Mouse (Mus musculus) intestine, embryonic 14.5 days (tissue): ENCODE measurements around the gene Zfp72. TPM values are rescaled to one million over a fixed set of nuclear protein-coding genes. Genes with fewer than 3 reads are reported as not detected.

Experiments used
- ATAC-seq: fragments of 200-750 bp; cut with Nextera tagmentation; replicated peaks from 2 replicates; pipeline ENCODE4 v1.8.0; 2017; ENCODE audit warnings: low read depth, moderate number of reproducible peaks, moderate TSS enrichment, moderate library complexity; ENCODE audit not compliant: low FRiP score, low TSS enrichment
- DNase-seq: peaks from one replicate; pipeline ENCODE4 v3.0.0-alpha.2; 2018; ENCODE audit warnings: low spot score
- H3K27ac ChIP-seq: fragments of 300-500 bp; sonication (generic); 2 replicates; pipeline ENCODE4 v1.5.1; 2014; ENCODE audit warnings: low read depth, mild to moderate bottlenecking, control low read depth
- H3K27me3 ChIP-seq: fragments of 300-500 bp; sonication (generic); replicated peaks from 2 replicates; pipeline ENCODE4 v1.6.1; 2014; ENCODE audit warnings: low read length, control low read depth; ENCODE audit not compliant: control insufficient read depth, insufficient read depth
- H3K36me3 ChIP-seq: fragments of 300-500 bp; sonication (generic); 2 replicates; pipeline ENCODE4 v1.6.1; 2014; ENCODE audit warnings: low read length, control low read depth; ENCODE audit not compliant: control insufficient read depth, insufficient read depth
- H3K4me1 ChIP-seq: fragments of 300-500 bp; sonication (generic); replicated peaks from 2 replicates; pipeline ENCODE4 v1.6.1; 2014; ENCODE audit warnings: low read length, control low read depth, mixed read lengths; ENCODE audit not compliant: control insufficient read depth, insufficient read depth
- H3K4me2 ChIP-seq: fragments of 300-500 bp; sonication (generic); 2 replicates; pipeline ENCODE4 v1.6.1; 2014; ENCODE audit warnings: low read length
- H3K4me3 ChIP-seq: fragments of 300-500 bp; sonication (generic); 2 replicates; pipeline ENCODE4 v1.5.1; 2014; ENCODE audit warnings: low read depth, low read length, control low read depth, mixed read lengths
- H3K9ac ChIP-seq: fragments of 300-500 bp; sonication (generic); 2 replicates; pipeline ENCODE4 v1.6.1; 2014; ENCODE audit warnings: mild to moderate bottlenecking, low read length
- H3K9me3 ChIP-seq: fragments of 300-500 bp; sonication (generic); 2 replicates; pipeline ENCODE4 v1.6.1; 2016; ENCODE audit warnings: low read length, control low read depth; ENCODE audit not compliant: control insufficient read depth
- WGBS: fragments of 180-500 bp; shearing (Covaris S2); extraction: QIAGEN DNeasy Blood & Tissue Kit; methylation state at CpG from one replicate; pipeline ENCODE4 v1.1.7; 2014; 5-methylcytosine and 5-hydroxymethylcytosine counted together
- polyA plus RNA-seq: library from polyadenylated mRNA; unstranded; fragments of >200 nt; fragmentation: Nextera tagmentation; extraction: Ambion mirVana; gene quantifications from 2 replicates; pipeline ENCODE4 v1.2.1, GENCODE M21; 2014

Zfp72 gene
- polyA plus RNA-seq = 4.5 and 6.3 TPM in 2 replicates

DNA sequence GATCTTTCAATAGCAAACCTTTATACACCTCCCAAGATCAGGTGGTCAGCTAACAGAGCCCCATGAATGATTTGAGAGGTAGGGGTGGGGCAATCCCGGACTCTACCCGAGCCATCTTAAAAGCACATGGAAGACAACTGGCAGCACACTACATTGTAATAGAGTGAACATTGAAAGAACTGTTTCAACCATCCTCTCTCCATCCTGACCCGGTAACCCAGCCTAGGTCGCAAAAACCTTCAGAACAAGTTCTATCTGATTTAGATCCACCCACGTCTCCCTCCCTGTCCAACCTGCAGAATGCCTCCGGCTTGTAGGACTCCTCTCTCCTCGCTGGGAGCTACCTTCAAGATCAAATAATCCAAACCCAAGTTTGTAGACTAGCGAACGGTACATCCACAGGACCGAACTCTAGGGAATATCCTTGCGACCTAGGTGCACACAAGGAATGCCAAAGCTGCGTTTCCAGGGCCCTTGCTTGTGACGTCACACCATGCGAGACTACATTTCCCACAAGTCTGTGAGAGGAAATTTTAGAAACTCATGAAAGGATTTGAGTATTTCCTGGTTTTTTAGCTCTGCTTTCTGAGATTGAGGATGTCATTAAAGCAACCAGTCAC lies at the start of gene Zfp72:
TSS of gene Zfp72 (minus strand) at position 466 of the 620 bp plus-strand sequence.
- no peaks in the 10 kb centered on the region for H3K4me1 ChIP-seq
- ATAC-seq (peak; percentile 88), DNase-seq (peak; percentile 86)
- peak within 1 kb of the TSS; percentile 69 for H3K9ac ChIP-seq
- no peak within 1 kb of the TSS for H3K27ac ChIP-seq
- 2% methylated on average over 14 of the region's 14 CpGs for WGBS
- H3K27me3 ChIP-seq = no peaks in the 10 kb centered on the region
- H3K9me3 ChIP-seq = no peaks in the 10 kb centered on the region
- no peaks in the 10 kb centered on the region for H3K36me3 ChIP-seq
- H3K4me3 ChIP-seq = peak within 1 kb of the TSS; percentile 87
- peak within 1 kb of the TSS; percentile 74 for H3K4me2 ChIP-seq

DNA sequence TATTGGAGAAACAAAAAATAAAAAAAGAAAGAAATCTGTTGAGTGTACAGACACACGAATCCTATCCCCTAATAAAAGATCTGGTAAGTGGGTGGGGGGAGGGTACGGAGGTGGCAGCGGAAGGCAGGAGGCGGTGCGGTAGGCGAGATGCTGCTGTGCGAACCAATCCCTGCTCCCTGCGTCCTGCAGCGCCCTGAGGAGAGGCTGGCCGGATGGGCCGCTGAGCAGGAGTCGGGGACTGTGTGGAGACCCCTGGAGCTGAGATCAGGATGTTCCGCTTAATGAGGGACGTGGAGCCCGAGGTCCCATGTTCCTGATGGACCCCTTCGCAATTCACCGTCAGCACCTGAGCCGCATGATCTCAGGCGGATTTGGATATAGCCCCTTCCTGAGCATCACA lies 49.3 kb upstream of the Zfp72 start:
- 32% methylated on average over 19 of the region's 19 CpGs for WGBS
- no peak overlapping the region for H3K27ac ChIP-seq

DNA sequence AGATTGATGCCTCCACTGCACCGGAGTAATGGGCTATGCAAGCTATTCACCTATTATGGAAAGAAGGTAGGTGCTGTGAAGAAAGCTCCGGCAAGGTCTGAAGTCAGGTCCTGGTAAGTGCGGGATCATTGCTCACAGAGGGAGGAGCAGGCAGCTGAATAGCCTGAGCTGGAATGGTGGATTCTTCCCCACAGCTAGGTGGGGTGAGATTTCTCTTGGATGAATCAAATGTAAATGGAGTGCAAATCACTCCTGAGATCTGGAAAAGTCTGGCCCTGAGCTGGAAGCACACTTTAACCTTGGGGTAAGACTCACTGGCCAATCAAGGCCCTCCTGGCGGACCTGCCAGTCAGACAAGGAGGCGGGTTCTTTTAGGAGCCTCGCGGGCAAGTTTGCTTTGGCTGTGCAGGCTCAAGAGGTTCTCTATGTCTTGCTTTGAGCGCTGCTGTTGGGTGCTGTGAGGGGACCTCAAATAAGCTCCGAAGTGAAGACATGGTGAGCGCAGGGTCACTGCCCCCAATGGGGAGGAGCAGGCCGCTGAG lies 8.7 kb upstream of the Zfp72 start, which contains the start of gene Ftl1-ps1:
TSS of gene Ftl1-ps1 (plus strand) at position 397 of the 542 bp plus-strand sequence.
- H3K4me3 ChIP-seq = no peak within 1 kb of the TSS
- H3K36me3 ChIP-seq = no peaks in the 10 kb centered on the region
- 13% methylated on average over 11 of the region's 11 CpGs for WGBS
- H3K9me3 ChIP-seq = no peaks in the 10 kb centered on the region
- peak within 1 kb of the TSS; percentile 23; the same call in 1 of the 2 replicates for H3K4me2 ChIP-seq
- DNase-seq (no peak), ATAC-seq (no peak)
- H3K27me3 ChIP-seq = no peaks in the 10 kb centered on the region
- no peaks in the 10 kb centered on the region for H3K4me1 ChIP-seq
- no peak within 1 kb of the TSS for H3K27ac ChIP-seq
- no peak within 1 kb of the TSS for H3K9ac ChIP-seq

More for the DNA sequence above, 49.3 kb upstream of the Zfp72 start:
- Histone ChIP-seq H3K27me3 (no peaks in the 10 kb centered on the region), H3K36me3 (peaks cover 2% of the 10 kb centered on the region; the same call in 1 of the 2 replicates), H3K9ac (no peak overlapping the region), H3K4me1 (no peaks in the 10 kb centered on the region), H3K4me3 (no peak overlapping the region), H3K4me2 (no peak overlapping the region), H3K9me3 (peaks cover 39% of the 10 kb centered on the region)
- DNase-seq = no peak
- ATAC-seq = no peak

DNA sequence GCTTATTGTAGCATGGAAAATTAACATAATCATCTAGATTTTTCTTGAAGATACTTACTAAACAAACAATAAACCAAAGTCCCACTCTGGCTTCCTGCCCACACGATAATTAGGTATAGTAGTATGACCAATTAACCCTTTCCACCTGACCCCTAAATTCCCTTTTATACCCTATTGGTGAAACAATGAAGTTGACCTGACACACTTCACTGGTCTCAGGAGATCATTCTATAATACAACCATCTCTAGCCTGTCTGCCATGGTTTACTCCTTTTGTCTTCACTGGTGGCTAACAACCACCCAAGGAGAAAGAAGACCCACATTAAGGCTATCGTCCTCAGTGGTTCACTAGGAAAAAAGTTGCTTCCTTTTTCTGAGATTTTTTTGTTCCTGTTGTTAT lies 520 bp upstream of the Zfp72 start:
- no peak overlapping the region for H3K27ac ChIP-seq
- no peak for DNase-seq
- no peaks in the 10 kb centered on the region for H3K9me3 ChIP-seq
- no peak overlapping the region for H3K4me2 ChIP-seq
- no peaks in the 10 kb centered on the region for H3K27me3 ChIP-seq
- H3K4me3 ChIP-seq = no peak overlapping the region
- H3K4me1 ChIP-seq = no peaks in the 10 kb centered on the region
- H3K9ac ChIP-seq = no peak overlapping the region
- no peak for ATAC-seq
- 78% methylated on average over 2 of the region's 2 CpGs for WGBS
- H3K36me3 ChIP-seq = no peaks in the 10 kb centered on the region

DNA sequence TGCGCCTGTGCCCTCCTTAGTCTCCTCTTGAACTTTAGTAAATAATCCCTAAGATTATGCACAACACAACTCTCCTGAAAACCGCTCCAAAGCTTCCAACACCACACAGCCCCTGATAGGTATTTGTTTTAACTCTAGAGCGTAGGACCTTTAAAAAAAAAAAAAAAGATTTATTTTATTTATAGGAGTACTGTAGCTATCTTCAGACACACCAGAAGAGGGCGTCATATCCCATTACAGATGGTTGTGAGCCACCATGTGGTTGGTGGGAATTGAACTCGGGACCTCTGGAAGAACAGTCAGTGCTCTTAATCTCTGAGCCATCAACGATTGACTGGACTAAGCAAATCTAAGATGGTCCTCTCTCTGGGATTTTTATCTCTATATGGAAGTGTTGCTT lies 906 bp downstream of the Zfp72 start:
- Histone ChIP-seq H3K4me1 (no peaks in the 10 kb centered on the region), H3K4me3 (peak overlapping the region; percentile 87), H3K9me3 (no peaks in the 10 kb centered on the region), H3K4me2 (peak overlapping the region; percentile 74), H3K27me3 (no peaks in the 10 kb centered on the region), H3K9ac (no peak overlapping the region), H3K27ac (no peak overlapping the region), H3K36me3 (no peaks in the 10 kb centered on the region)
- ATAC-seq (no peak; the same call in 1 of the 2 replicates), DNase-seq (no peak)
- WGBS = 65% methylated on average over 6 of the region's 6 CpGs

DNA sequence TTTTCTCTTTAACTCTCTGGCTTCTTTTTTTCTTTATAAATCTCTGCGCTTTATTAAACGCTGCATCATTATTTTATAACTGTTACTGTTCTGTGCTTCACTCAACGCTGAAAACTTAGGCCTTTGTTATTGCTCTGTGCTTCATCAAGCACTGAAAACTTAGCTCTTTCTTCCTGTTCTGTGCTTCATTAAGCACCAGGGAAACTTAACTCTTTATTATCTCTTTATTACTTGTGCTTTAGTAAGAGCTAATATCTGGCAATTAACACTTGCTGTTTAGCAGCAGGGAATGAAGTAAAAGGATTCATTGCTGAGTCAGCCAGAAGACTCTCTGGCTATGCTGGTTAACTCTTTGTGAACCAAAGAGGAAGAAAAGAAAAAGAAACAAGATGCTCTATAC lies 8.3 kb downstream of the Zfp72 start:
- ATAC-seq = no peak
- 53% methylated on average over 3 of the region's 3 CpGs for WGBS
- no peaks in the 10 kb centered on the region; the same call in 1 of the 2 replicates for H3K4me1 ChIP-seq

DNA sequence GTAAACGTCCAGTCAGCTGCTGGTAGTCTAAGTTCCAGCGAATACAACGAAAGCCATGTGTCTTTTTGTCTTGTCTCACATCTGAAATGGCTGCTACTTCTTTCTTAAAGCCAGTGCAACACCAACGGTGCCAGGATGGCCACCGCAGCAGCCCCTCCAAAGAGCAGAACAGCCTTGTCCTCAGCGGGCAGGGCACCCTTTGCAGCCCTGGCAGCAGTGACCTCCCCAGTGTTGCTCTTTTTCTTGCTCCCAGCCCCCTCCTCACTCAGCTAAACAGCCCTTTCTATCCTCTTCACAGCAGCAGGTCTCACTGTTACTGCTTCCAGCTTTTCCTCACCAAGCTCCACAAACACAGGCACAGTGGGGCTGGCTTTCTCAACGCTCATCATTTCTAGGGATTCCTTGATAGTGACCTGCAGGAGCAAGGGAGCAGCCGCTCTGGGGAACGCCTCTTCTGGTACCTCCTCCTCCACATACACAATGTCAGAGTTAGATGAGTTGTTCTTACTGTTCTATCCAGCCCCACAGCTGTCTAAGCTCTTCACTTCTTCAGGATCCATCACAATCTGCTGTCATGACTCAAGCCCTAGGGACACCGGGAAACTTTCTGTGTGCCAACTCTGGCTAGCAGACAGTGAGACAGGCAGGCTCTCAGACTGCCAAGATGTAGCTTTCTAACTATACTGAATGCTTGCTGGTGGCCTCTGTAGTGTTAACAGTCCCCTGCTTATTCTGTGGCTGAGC lies 8.9 kb downstream of the Zfp72 start:
- Histone ChIP-seq H3K9ac (no peak overlapping the region), H3K4me3 (no peak overlapping the region), H3K4me2 (no peak overlapping the region), H3K27ac (no peak overlapping the region), H3K4me1 (no peaks in the 10 kb centered on the region; the same call in 1 of the 2 replicates), H3K36me3 (no peaks in the 10 kb centered on the region), H3K27me3 (no peaks in the 10 kb centered on the region), H3K9me3 (no peaks in the 10 kb centered on the region)
- WGBS = 60% methylated on average over 10 of the region's 10 CpGs
- ATAC-seq (no peak), DNase-seq (no peak)

More for the DNA sequence above, 8.3 kb downstream of the Zfp72 start:
- Histone ChIP-seq H3K4me2 (no peak overlapping the region), H3K36me3 (no peaks in the 10 kb centered on the region), H3K27me3 (no peaks in the 10 kb centered on the region), H3K4me3 (no peak overlapping the region), H3K9me3 (no peaks in the 10 kb centered on the region), H3K27ac (no peak overlapping the region), H3K9ac (no peak overlapping the region)
- DNase-seq = no peak

DNA sequence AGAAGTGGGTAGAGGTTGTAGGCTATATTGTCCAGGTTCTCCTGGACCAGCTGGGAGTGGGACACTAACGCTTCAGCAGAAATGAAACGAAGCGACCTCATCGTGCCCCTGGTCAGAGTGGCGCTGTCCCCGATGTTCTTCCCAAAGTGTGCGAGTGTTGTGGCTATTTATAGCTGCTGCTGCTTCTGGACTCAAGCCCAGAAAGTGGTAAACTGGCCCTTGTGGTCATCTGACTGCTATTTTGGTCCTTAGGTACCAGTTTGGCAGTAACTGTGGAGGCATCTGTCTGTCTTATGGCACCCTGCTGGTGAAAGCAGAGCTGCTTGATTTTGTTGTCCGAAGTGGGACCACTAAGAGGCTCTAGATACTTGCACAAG lies 26.8 kb downstream of the Zfp72 start, which contains the start of gene Lrrc14b:
TSS of gene Lrrc14b (minus strand) at position 147 of the 377 bp plus-strand sequence.
- WGBS = 69% methylated on average over 8 of the region's 8 CpGs
- Histone ChIP-seq H3K27ac (no peak within 1 kb of the TSS), H3K4me1 (no peaks in the 10 kb centered on the region), H3K9me3 (no peaks in the 10 kb centered on the region), H3K4me2 (no peak within 1 kb of the TSS), H3K36me3 (peaks cover 28% of the 10 kb centered on the region), H3K27me3 (no peaks in the 10 kb centered on the region), H3K4me3 (no peak within 1 kb of the TSS), H3K9ac (no peak within 1 kb of the TSS)
- DNase-seq = no peak
- no peak for ATAC-seq
